Mouse (Mus musculus) intestine, embryonic 15.5 days (tissue): ENCODE results near the gene Cfap61. TPM values are rescaled to one million over a fixed set of nuclear protein-coding genes. Genes with fewer than 3 reads are reported as not detected.
A peak's percentile ranks its signal among the peaks of the same experiment; 100 is the strongest.

Experiments
- ATAC-seq: fragments of 200-750 bp; cut with Nextera tagmentation; 2 replicates; pipeline ENCODE4 v1.8.0; 2017; ENCODE audit warnings: moderate TSS enrichment, moderate library complexity
- H3K27ac ChIP-seq: fragments of 300-500 bp; sonication (generic); 2 replicates; pipeline ENCODE4 v1.5.1; 2015; ENCODE audit warnings: mild to moderate bottlenecking, inconsistent platforms
- H3K27me3 ChIP-seq: fragments of 300-500 bp; sonication (generic); replicated peaks from 2 replicates; pipeline ENCODE4 v1.6.1; 2015; ENCODE audit warnings: inconsistent platforms
- H3K36me3 ChIP-seq: fragments of 300-500 bp; sonication (generic); 2 replicates; pipeline ENCODE4 v1.6.1; 2015; ENCODE audit warnings: inconsistent platforms
- H3K4me1 ChIP-seq: fragments of 300-500 bp; sonication (generic); replicated peaks from 2 replicates; pipeline ENCODE4 v1.6.1; 2015; ENCODE audit warnings: inconsistent platforms
- H3K4me2 ChIP-seq: fragments of 300-500 bp; sonication (generic); replicated peaks from 2 replicates; pipeline ENCODE4 v1.6.1; 2015; ENCODE audit warnings: mild to moderate bottlenecking, inconsistent platforms
- H3K4me3 ChIP-seq: fragments of 300-500 bp; sonication (generic); replicated peaks from 2 replicates; pipeline ENCODE4 v1.5.1; 2015; ENCODE audit warnings: inconsistent platforms
- H3K9ac ChIP-seq: fragments of 300-500 bp; sonication (generic); 2 replicates; pipeline ENCODE4 v1.6.1; 2015; ENCODE audit warnings: inconsistent platforms
- H3K9me3 ChIP-seq: fragments of 300-500 bp; sonication (generic); 2 replicates; pipeline ENCODE4 v1.6.1; 2016; ENCODE audit warnings: inconsistent platforms
- WGBS: fragments of 180-500 bp; shearing (Covaris S2); methylation state at CpG from one replicate; pipeline ENCODE4 v1.1.7; 2015; 5-methylcytosine and 5-hydroxymethylcytosine counted together
- polyA plus RNA-seq: library from polyadenylated mRNA; unstranded; fragments of >200 nt; fragmentation: Nextera tagmentation; extraction: Ambion mirVana; gene quantifications from 2 replicates; pipeline ENCODE4 v1.2.1, GENCODE M21; 2015

The Cfap61 gene
- polyA plus RNA-seq, 1 experiment from 2014 or later, result 1.5 TPM

DNA sequence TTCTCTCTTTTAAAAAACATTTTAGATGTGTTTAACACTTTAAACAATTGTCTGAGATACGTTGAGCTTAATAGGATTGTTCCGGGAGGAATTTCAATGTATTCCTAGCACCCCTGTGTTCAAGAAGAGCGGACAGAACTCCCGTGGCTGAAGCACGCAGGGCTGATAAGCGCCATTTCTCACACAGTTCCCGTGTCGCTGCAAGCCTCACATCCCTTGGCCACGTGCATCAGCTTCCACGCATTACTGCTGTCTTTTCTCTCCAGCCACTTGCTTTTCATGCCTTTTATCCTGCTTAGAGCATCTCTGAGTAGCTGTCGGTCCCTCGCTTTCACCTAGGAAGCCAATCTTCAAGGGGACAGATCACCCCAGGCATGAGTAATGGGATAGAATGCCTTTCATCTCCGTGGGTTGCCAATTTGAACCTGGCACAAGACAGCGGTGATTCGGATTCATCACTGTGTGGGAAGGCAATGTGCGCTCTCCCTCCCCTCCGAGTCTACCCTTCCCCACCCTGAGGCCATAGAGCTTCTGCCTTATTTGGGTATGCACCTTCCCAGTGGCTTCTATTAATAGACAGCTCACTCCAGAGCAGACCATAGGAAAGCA, 113.7 kb downstream of the Cfap61 start:
- Histone ChIP-seq H3K4me1 (no peaks in the 10 kb centered on the region), H3K4me3 (no peak overlapping the region), H3K9me3 (no peaks in the 10 kb centered on the region), H3K4me2 (no peak overlapping the region), H3K9ac (no peak overlapping the region), H3K27ac (no peak overlapping the region), H3K27me3 (no peaks in the 10 kb centered on the region), H3K36me3 (no peaks in the 10 kb centered on the region)
- WGBS, result 73% methylated on average over 17 of the region's 17 CpGs
- no peak for ATAC-seq

DNA sequence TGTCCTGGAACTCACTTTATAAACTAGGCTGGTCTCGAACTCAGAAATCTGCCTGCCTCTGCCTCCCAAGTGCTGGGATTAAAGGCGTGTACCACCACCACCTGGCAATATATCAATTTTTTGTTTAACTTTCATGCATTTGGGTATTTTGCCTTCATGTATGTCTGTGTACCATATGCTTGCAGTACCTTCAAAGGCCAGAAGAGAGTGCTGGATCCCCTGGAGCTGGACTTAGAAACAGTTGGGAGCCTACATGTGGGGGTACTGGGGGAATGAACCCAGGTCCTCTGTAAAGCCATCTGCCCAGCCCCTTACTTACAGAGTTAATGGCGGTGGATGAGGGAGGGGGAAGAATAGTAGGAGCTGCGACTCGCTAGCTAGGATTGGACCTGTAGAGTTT, 114.8 kb downstream of the Cfap61 start:
- Histone ChIP-seq H3K9me3 (no peaks in the 10 kb centered on the region), H3K4me3 (no peak overlapping the region), H3K4me2 (no peak overlapping the region), H3K9ac (no peak overlapping the region), H3K36me3 (no peaks in the 10 kb centered on the region), H3K27me3 (no peaks in the 10 kb centered on the region), H3K27ac (no peak overlapping the region), H3K4me1 (no peaks in the 10 kb centered on the region)
- ATAC-seq, result no peak
- WGBS, result 78% methylated on average over 5 of the region's 5 CpGs

DNA sequence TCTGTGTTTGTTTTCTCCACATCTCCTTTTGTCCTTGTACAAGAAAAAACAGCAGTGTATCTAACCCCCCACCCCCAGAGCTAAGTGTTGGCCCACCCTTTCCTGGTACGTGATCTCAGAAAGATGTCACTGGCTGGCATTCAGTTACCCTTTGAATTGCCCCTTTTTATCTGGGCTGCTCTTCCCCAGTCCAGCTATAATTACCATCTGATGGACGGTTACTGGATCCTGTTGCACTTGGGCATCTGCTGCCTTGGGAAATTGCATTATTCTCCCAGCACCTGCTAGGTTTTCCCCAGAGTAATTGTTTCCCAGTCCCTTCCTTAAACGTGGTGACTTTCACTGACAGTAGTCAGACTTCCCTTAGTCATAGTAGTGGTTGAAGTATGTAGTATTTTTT, 115.5 kb downstream of the Cfap61 start:
- Histone ChIP-seq H3K4me3 (no peak overlapping the region), H3K27ac (no peak overlapping the region), H3K4me1 (no peaks in the 10 kb centered on the region), H3K27me3 (no peaks in the 10 kb centered on the region), H3K9me3 (no peaks in the 10 kb centered on the region), H3K4me2 (no peak overlapping the region), H3K9ac (no peak overlapping the region), H3K36me3 (no peaks in the 10 kb centered on the region)
- no peak for ATAC-seq
- 43% methylated on average over 3 of the region's 3 CpGs for WGBS

DNA sequence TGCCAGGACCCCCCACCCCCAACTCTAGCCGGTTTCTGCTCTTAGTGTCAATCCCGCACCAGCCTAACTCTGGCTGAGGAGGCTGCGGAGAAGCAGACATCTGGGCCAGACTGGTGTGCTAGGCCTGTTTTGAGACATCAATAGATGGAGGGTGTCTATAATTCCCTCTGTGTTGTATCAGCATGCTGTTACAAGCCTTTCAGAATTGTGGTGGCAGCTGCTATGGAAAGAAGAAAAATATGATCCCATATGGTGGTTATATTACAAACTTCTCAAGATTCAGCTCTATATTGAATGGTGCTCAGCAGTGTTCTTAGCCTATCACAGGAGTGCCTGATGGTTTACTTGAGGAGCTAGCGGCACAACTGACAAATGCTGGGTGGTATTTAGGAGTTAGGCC, 116.8 kb downstream of the Cfap61 start:
- ATAC-seq, result no peak
- Histone ChIP-seq H3K36me3 (no peaks in the 10 kb centered on the region), H3K27ac (no peak overlapping the region), H3K9me3 (no peaks in the 10 kb centered on the region), H3K9ac (no peak overlapping the region), H3K4me1 (no peaks in the 10 kb centered on the region), H3K4me2 (no peak overlapping the region), H3K4me3 (no peak overlapping the region), H3K27me3 (no peaks in the 10 kb centered on the region)
- 84% methylated on average over 4 of the region's 4 CpGs for WGBS

DNA sequence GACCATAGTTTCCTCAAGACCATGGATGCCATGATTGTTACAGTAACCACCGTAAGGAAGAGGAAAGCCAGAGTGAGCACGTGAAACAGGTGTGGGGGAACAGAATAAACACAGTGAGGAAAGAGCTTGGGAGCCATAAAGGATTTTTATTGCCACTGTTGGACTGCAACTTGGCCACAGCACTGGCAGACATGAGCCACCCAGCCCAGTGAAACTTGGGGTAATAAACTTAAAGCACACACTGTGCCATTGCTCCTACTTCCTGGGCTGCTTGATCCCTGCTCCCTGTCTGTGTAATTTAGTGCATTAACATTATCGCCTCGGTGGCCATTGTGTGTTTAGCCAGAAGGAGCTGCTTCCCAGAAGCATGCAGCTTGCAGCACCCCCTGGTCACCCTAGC, 122.5 kb downstream of the Cfap61 start:
- no peak overlapping the region for H3K27ac ChIP-seq
- H3K9ac ChIP-seq, result no peak overlapping the region
- H3K27me3 ChIP-seq, result no peaks in the 10 kb centered on the region
- H3K4me1 ChIP-seq, result no peaks in the 10 kb centered on the region
- peak; percentile 91 for ATAC-seq
- no peaks in the 10 kb centered on the region for H3K36me3 ChIP-seq
- 44% methylated on average over 4 of the region's 4 CpGs for WGBS
- H3K4me3 ChIP-seq, result no peak overlapping the region
- H3K9me3 ChIP-seq, result no peaks in the 10 kb centered on the region
- H3K4me2 ChIP-seq, result no peak overlapping the region

DNA sequence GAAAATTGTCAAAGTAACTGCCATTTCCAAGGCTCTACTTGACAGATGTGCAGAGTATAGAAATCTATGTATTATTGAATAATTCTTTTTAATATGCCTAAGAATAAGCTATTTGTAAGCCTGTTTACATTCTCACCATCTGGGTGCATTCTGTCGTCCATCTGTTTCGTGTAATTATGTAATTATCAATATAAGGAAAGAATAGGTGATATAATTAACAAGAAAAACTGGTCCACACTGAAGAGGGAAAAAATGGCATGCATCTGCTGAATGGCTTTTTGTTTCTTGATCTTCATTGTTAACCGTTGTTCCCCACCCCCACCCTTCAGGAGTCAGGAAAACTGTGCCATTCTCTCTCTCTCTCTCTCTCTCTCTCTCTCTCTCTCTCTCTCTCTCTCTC, 124.2 kb downstream of the Cfap61 start:
- Histone ChIP-seq H3K4me3 (no peak overlapping the region), H3K27ac (no peak overlapping the region), H3K36me3 (no peaks in the 10 kb centered on the region), H3K9ac (no peak overlapping the region), H3K9me3 (no peaks in the 10 kb centered on the region), H3K4me2 (no peak overlapping the region), H3K27me3 (no peaks in the 10 kb centered on the region), H3K4me1 (no peaks in the 10 kb centered on the region)
- WGBS, result 60% methylated on average over 3 of the region's 3 CpGs
- ATAC-seq, result no peak

DNA sequence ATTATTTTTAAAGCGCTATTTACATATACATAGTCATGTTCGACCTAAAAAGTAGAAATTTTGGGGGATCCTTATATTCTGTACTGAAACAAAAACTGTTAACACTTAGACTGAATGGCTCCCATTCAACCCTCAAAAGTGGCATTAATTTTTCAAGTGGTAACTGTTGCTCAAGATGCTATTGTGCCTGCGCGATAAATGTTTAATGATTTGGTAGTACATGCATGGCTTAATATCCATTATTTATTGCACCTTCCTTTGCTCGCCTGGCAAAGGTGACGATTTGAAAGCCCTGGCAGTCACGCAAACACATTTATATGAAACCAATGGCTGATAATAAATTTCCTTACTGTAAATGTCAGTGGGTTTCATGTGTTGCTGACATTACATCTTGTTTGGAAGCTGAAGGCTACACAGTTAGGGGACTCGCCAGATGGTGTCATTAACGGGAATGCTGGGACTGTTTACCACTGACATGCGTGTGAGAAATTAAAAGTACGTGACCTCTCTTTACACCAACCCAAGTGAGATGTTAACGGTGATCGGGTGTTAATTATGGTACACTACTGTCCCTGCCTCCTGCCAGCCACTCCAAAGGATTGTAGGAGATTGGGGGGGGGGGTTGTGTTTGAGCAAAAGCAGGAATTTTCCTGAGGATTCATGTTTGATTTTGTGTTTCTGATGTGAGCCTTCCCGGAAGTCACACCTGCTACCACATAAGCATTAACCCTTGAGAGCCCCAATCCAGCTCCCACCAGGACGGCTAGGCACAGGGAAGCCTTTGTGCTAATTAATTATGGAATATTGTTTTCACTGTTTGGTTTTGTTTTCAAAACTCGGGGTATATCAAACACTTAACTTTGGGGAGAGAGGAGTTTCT, 127.1 kb downstream of the Cfap61 start:
- no peaks in the 10 kb centered on the region for H3K27me3 ChIP-seq
- 0 out of 2 replicates have a peak overlapping the region, but pooled peaks have one; percentile 1 for H3K4me2 ChIP-seq
- no peak for ATAC-seq
- no peak overlapping the region for H3K27ac ChIP-seq
- H3K36me3 ChIP-seq, result no peaks in the 10 kb centered on the region
- WGBS, result 62% methylated on average over 16 of the region's 16 CpGs
- no peak overlapping the region for H3K9ac ChIP-seq
- H3K4me1 ChIP-seq, result no peaks in the 10 kb centered on the region
- H3K9me3 ChIP-seq, result no peaks in the 10 kb centered on the region
- no peak overlapping the region for H3K4me3 ChIP-seq

DNA sequence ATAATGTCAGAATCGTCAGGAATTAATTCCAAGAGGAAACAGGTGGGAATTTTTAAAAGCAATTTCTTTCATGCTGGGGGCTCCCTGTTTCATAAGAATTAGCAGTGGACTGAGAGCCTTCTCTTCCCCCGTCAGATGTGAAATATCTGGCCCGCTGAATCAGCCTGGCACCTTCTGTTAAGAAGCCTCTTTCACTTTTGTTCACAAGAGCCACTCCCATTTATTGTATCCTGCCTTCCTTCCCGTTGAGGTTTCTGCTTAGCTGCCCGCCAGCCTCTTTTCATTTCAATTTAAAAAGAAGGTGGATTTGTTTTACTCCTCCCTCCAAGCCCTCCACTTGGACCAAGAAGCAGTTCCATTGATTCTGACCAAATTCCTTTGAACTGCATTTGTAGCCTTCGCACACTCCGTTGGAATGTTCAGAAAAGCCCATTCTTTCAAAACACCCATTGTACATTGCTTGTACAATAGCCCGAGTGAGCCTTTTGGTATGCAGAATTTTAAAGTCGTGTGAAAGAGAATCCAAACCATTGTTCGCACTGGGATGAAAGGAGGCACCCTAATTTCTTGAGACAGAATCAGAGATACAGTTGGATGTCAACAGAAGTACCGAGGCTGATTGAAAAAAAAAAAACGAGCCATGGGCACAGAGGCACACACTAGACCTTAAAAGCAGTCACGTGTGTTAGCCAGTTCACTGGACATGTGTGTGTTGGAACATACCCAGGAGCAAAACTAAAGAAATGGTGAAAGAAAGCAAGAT, 127.9 kb downstream of the Cfap61 start:
- no peak overlapping the region for H3K4me3 ChIP-seq
- H3K4me2 ChIP-seq, result 0 out of 2 replicates have a peak overlapping the region, but pooled peaks have one; percentile 1

DNA sequence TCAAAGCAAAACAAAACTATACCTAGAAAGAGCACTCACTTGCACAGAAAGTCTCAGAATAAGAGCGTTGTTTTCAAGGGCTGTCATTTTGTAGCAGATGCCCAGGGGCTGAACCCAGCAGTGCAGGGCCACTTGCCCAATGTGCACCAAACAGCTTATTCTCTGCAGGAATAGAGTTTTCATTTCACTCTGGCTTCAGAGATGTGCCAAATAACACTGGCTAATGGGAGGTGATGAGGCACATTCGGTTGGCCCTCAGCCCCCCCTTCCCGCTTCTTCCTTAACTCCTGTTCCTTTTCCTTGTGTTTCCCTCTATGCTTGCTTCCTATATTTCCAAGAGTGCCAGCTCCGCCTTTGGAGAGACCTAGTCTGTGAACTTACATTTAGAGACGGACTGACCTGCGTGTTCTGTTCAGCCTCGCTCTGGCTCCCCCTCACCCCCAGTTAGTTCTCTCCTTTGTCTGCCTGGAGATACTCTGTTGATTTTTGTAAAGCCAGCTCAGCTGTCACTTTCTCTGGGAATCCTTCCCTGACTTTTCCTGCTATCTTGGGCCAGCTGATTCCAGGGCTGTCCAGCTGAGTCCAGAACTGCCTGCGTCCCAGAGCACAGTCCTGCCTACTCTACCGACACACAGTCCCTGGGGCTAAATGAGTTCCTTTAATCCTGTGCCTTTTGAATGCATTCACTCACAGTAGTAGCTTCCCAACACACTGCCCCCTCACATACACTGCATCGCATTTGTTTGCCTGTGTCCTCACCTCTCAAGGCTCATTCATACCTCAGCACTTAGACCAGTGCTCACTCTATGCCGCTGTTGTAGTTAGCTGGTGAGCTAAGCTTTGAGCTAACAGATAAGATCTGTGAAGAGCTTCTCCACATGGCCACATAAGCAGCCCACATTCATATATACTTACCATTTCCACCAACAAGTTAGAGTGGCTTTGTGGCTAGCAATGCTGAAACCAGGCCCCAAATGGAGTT, 128.8 kb downstream of the Cfap61 start:
- Histone ChIP-seq H3K9me3 (no peaks in the 10 kb centered on the region), H3K4me1 (no peaks in the 10 kb centered on the region), H3K27me3 (no peaks in the 10 kb centered on the region), H3K4me3 (no peak overlapping the region), H3K36me3 (no peaks in the 10 kb centered on the region), H3K27ac (no peak overlapping the region), H3K4me2 (no peak overlapping the region), H3K9ac (no peak overlapping the region)
- no peak for ATAC-seq
- WGBS, result 73% methylated on average over 11 of the region's 11 CpGs

More for the DNA sequence above, 127.9 kb downstream of the Cfap61 start:
- Histone ChIP-seq H3K36me3 (no peaks in the 10 kb centered on the region), H3K27ac (no peak overlapping the region), H3K4me1 (no peaks in the 10 kb centered on the region), H3K9ac (no peak overlapping the region), H3K27me3 (no peaks in the 10 kb centered on the region), H3K9me3 (no peaks in the 10 kb centered on the region)
- ATAC-seq, result no peak
- WGBS, result 58% methylated on average over 13 of the region's 13 CpGs

DNA sequence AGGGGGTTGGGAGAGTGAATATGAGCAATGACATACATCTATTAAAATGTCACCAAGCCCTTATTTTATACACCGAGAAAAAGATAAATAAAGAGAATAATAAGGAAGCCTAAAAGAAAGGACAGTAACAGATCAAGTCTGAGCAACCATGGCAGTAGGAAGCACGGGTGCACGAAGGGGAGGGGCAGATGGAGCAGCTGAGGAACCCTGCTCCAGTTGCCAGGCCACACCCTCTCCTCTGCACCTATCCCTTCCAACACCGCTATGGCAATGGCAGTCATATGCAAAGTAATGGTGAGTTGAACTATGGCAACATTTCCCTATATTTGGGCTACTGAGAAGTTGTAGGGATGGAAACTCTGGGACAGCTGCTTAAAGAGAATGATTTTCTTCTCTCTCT, 132.8 kb downstream of the Cfap61 start:
- Histone ChIP-seq H3K9me3 (no peaks in the 10 kb centered on the region), H3K4me3 (no peak overlapping the region), H3K4me2 (no peak overlapping the region), H3K36me3 (no peaks in the 10 kb centered on the region), H3K9ac (no peak overlapping the region), H3K27ac (no peak overlapping the region), H3K4me1 (no peaks in the 10 kb centered on the region), H3K27me3 (no peaks in the 10 kb centered on the region)
- WGBS, result 42% methylated on average over 4 of the region's 4 CpGs
- no peak for ATAC-seq

DNA sequence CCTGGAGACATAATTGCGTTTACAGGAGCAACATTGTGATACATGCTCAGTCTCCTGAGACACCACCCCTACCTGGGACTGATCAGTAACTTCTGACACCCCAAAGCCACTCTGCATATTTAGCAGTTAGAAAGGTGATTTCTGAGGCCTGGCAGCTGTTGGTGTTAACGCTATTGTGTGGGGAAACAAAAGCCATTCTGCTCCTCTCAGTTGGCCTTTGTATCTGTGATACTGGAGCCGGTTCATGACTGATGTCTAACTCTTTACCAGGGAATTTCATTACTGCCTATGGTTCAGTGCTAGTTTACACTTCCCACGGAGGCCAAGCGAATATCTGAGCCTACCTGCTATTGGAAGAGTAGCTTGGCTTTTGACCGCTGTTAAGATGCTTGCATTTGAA, 138.7 kb downstream of the Cfap61 start:
- Histone ChIP-seq H3K4me2 (no peak overlapping the region), H3K27ac (no peak overlapping the region), H3K36me3 (no peaks in the 10 kb centered on the region), H3K9ac (no peak overlapping the region), H3K9me3 (no peaks in the 10 kb centered on the region), H3K4me3 (no peak overlapping the region), H3K4me1 (no peaks in the 10 kb centered on the region), H3K27me3 (no peaks in the 10 kb centered on the region)
- WGBS, result 51% methylated on average over 6 of the region's 6 CpGs
- ATAC-seq, result no peak
